Mouse (Mus musculus): ENCODE measurements around the gene Zfp605.
A peak's percentile ranks its signal among the peaks of the same experiment; 100 is the strongest.
"Not testable (repeated sequence)": the region's sequence is repeated elsewhere in the genome, so short reads cannot be mapped to it uniquely, and the experiment has no call there.

Zfp605 gene

GRCm38 (mm10) chr5:110107581-110108304 lies 2.1 kb upstream of the Zfp605 start, which contains the start of gene Gtpbp6:
Gtpbp6 (minus strand) TSS chr5:110108197.
- DNase-seq (ENCODE audit: low read depth): peak; percentile 99

DNA sequence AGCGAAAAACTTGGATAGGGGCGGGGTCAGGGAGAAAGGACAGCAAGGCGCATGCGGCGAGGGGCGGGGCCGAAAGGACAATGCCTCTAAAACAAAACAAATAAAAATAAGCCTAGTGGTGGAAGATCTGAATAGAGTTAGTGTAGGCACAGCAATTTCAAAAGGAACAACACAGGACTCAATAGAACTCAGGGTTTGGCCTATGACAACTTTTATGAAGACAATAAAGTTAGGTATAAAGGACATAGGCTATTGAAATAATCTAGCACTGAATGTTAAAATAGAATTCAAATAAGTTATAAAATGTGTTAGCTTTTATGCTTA lies 1.6 kb upstream of the Zfp605 start:
- DNase-seq (ENCODE audit: low read depth): no peak

- DNase-seq (ENCODE audit: low read depth): not testable (repeated sequence)
These were observed 12.5 kb downstream of the Zfp605 start for GRCm38 (mm10) chr5:110122380-110122779.

- peak; percentile 99 for DNase-seq (ENCODE audit: low read depth)
These were observed 25.6 kb downstream of the Zfp605 start, which contains the start of gene Chfr for GRCm38 (mm10) chr5:110135293-110136086. Chfr (plus strand) TSS chr5:110135842.

GRCm38 (mm10) chr5:110136087-110136464 lies 26.2 kb downstream of the Zfp605 start:
- no peak for DNase-seq (ENCODE audit: low read depth)

DNA sequence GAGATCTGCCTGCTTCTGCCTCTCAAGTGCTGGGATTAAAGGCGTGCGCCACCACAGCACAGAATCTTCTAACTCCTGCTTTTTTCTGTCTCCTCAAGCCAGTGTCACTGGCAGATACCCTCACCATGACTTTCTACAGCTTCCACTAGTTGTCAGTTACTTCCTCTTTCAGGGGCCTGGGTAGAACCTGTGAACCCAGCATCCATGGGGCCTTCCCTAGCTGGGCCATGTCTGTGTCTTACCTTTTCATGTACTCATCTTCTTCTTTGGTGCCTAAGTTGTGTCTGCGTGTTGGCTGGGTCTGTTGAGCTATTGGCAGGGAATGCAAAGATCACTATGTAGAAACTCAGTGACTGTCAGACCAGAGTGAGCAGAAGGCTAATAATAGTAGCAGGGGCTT lies 27.9 kb downstream of the Zfp605 start:
- DNase-seq (ENCODE audit: low read depth): no peak

DNA sequence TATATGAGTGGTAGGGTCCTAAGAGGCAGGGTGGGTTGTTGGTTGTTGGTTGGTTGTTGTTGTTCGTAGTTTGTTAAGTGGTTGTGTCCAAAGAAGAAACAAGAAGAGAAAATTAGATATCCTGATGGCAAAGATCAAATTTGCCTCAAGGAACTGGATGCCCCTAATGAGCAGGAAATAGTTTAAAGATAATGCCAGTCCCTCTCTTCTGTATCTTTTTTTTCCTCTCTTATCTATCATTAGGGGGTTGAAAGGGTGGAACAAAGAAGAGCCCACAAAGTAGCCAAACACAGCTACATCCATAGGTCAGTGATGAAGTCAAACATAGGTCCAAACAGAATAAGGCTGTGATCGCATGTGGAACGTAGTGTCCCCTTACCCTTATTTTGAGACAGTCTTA lies 29.4 kb downstream of the Zfp605 start:
- DNase-seq (ENCODE audit: low read depth): no peak

DNA sequence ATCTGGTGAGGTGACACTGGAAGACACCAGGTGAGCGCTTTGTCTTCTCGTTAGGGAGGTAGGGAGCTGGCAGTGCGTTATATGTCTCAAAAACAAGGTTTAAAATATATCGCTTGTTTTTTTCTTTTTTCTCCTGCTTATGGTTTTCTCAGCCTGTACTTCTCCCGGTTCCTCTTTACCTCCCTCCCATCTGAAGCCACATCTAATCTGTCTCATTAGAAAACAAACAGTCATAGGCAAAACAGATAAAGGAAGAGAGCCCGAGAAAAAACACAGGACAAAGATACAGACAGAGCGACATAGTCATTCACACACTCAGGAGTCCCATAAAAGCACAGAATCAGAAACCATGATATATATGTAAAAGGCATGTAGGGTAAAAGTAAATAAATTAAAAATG lies 30.5 kb downstream of the Zfp605 start:
- DNase-seq (ENCODE audit: low read depth): no peak

DNA sequence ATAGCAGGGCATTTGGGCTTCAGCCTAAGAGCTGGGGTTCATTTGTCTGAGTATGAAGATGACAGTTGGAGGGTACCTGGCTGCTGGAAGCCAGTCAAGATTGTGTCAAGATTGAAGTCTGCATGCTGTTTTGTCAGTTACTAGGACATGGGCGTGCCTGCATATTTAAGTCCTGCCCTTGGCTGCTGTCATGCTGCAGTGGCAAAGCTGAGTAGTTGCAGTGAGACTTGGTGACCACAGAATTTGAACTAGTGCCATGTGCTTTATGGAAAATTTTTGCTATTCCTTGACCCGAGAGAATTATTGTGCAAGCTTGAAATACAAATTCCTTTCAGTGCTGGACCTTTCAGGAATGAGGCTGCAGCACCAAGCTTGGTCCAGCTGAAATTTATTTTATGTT lies 32.4 kb downstream of the Zfp605 start:
- no peak for DNase-seq (ENCODE audit: low read depth)

DNA sequence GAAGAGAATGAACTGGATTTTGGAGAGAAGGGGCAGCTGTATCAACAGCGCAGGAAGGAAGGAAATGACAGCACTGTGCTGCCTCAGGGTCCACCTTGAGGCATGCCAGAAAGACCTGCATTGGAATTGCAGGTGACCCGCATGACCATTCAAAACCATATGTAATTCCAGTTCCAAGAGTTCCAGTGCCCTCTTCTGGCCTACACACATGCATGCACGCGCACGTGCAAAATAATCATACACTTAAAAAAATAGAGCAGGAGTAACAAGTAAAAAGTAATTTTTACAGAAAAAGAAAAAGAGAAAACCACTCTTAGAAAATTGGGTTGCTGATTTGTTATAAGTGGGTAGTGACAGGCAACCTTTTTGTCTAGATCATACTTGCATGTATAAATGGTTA lies 33.1 kb downstream of the Zfp605 start:
- DNase-seq (ENCODE audit: low read depth): peak; percentile 66

GRCm38 (mm10) chr5:110169374-110169773 lies 59.5 kb downstream of the Zfp605 start:
- DNase-seq (ENCODE audit: low read depth): no peak

- DNase-seq (ENCODE audit: low read depth): peak; percentile 97
These were observed 66.6 kb downstream of the Zfp605 start, which contains the start of gene Golga3 for GRCm38 (mm10) chr5:110176362-110177020. Golga3 (plus strand) TSS chr5:110176701.

GRCm38 (mm10) chr5:110177021-110177420 lies 67.1 kb downstream of the Zfp605 start:
- no peak for DNase-seq (ENCODE audit: low read depth)

- no peak for DNase-seq (ENCODE audit: low read depth)
These were observed 68.7 kb downstream of the Zfp605 start for GRCm38 (mm10) chr5:110178628-110179027.

Data from 416B (cell line).